Mouse (Mus musculus) bone marrow, adult 2 months (tissue): ENCODE measurements around the gene Esr2. TPM values are rescaled to one million over a fixed set of nuclear protein-coding genes. Genes with fewer than 3 reads are reported as not detected.

ENCODE experiments used
- H3K27ac ChIP-seq: fragments of 200-500 bp; 2 replicates; pipeline ENCODE4 v1.5.1; 2012; ENCODE audit warnings: low read depth, mild to moderate bottlenecking, control low read depth, inconsistent platforms, low read length; ENCODE audit not compliant: control insufficient read depth, poor library complexity, insufficient read depth
- H3K4me1 ChIP-seq: fragments of 200-500 bp; 2 replicates; pipeline ENCODE4 v1.6.1; 2011; ENCODE audit warnings: low read length; ENCODE audit not compliant: control insufficient read depth, insufficient read depth
- H3K4me3 ChIP-seq: fragments of 200-500 bp; replicated peaks from 2 replicates; pipeline ENCODE3; 2011; ENCODE audit warnings: mild to moderate bottlenecking, low read depth, low read length, control low read depth; ENCODE audit not compliant: control insufficient read depth
- CTCF ChIP-seq: fragments of 200-500 bp; IDR thresholded peaks from 2 replicates; pipeline ENCODE4 v1.5.1; 2011; ENCODE audit warnings: low read length, control low read depth; ENCODE audit not compliant: control insufficient read depth, insufficient read depth
- POLR2A ChIP-seq: fragments of 200-500 bp; IDR thresholded peaks from 2 replicates; pipeline ENCODE4 v1.6.1; 2011; ENCODE audit warnings: low read depth, mild to moderate bottlenecking, control low read depth, low read length, borderline replicate concordance; ENCODE audit not compliant: control insufficient read depth
- WGBS: fragments of 180-500 bp; shearing (Covaris S2); methylation state at CpG from one replicate; pipeline ENCODE4 v1.1.7; 2018; 5-methylcytosine and 5-hydroxymethylcytosine counted together
- polyA plus RNA-seq: library from polyadenylated mRNA; stranded (reverse); fragments of >200 nt; gene quantifications from 2 replicates; pipeline ENCODE4 v1.2.4, GENCODE M21; 2011; ENCODE audit warnings: low replicate concordance; ENCODE audit not compliant: missing spikeins, insufficient read depth, insufficient read length

Gene Esr2
- polyA plus RNA-seq, 1 experiment = not detected

GRCm38 (mm10) chr12:76085066-76085465 is 92.0 kb downstream of the Esr2 start:
- no peak overlapping the region for H3K27ac ChIP-seq
- no peak overlapping the region for H3K4me3 ChIP-seq
- no peaks in the 10 kb centered on the region for H3K4me1 ChIP-seq
- WGBS = 25% methylated on average over 9 of the region's 9 CpGs
- no peak for TF ChIP-seq CTCF
- no peak for TF ChIP-seq POLR2A

- no peak overlapping the region for H3K4me3 ChIP-seq
- 71% methylated on average over 22 of the region's 22 CpGs for WGBS
These were observed 95.4 kb downstream of the Esr2 start for GRCm38 (mm10) chr12:76081557-76082211.

GRCm38 (mm10) chr12:76080876-76081556 is 96.0 kb downstream of the Esr2 start:
- TF ChIP-seq POLR2A (no peak), CTCF (no peak)
- Histone ChIP-seq H3K4me1 (no peaks in the 10 kb centered on the region), H3K27ac (no peak overlapping the region), H3K4me3 (no peak overlapping the region)
- 75% methylated on average over 14 of the region's 14 CpGs for WGBS

More at GRCm38 (mm10) chr12:76081557-76082211, 95.4 kb downstream of the Esr2 start:
- Histone ChIP-seq H3K4me1 (no peaks in the 10 kb centered on the region), H3K27ac (no peak overlapping the region)
- TF ChIP-seq CTCF = no peak
- TF ChIP-seq POLR2A = no peak

DNA sequence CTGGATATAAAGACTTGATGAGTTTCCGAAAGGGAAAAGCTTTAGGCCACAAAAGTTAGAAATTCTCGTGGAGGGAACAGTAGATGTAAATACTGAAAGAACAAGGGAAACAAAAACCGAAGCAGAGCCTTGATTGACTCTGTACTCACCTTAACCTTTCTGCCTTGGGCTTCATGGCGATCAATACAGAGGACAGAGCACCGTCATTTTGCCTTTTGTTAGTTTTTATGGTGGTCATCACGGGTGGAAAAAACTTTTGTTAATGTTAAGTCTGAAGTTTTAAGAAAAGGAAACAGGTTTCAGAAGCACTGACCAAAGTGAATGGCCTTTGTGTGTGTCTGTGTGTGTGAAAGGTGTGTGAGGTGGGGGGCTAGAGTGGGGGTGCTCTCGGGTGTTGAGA is 103.1 kb downstream of the Esr2 start:
- WGBS = 77% methylated on average over 7 of the region's 7 CpGs
- Histone ChIP-seq H3K4me1 (no peaks in the 10 kb centered on the region), H3K4me3 (no peak overlapping the region), H3K27ac (no peak overlapping the region)
- no peak for TF ChIP-seq CTCF
- no peak for TF ChIP-seq POLR2A

- TF ChIP-seq POLR2A = no peak
- no peak for TF ChIP-seq CTCF
- Histone ChIP-seq H3K27ac (no peak overlapping the region), H3K4me3 (no peak overlapping the region), H3K4me1 (no peaks in the 10 kb centered on the region)
- WGBS = 68% methylated on average over 13 of the region's 13 CpGs
These were observed 103.8 kb downstream of the Esr2 start for GRCm38 (mm10) chr12:76073066-76073826.

- WGBS = 85% methylated on average over 19 of the region's 19 CpGs
- Histone ChIP-seq H3K4me1 (no peaks in the 10 kb centered on the region), H3K4me3 (no peak overlapping the region), H3K27ac (no peak overlapping the region)
- TF ChIP-seq CTCF (no peak), POLR2A (no peak)
These were observed 104.9 kb downstream of the Esr2 start for GRCm38 (mm10) chr12:76071935-76072849.

Other genes starting within 250 kb of the Esr2 start
- not detected in 2 replicates for gene Tex21, start 69.5 kb upstream of the Esr2 start, polyA plus RNA-seq
- gene Mthfd1, start 78.0 kb upstream of the Esr2 start, polyA plus RNA-seq = 26.1 and 31.5 TPM in 2 replicates
- gene Akap5, start 147.6 kb upstream of the Esr2 start, polyA plus RNA-seq = 1.2 and 4.3 TPM in 2 replicates
- 5.5 and 7.8 TPM in 2 replicates for gene Zbtb25, start 192.3 kb upstream of the Esr2 start, polyA plus RNA-seq
- 3.9 and 5.2 TPM in 2 replicates for gene Zbtb1, start 193.0 kb upstream of the Esr2 start, polyA plus RNA-seq
- 1.3 and 3.0 TPM in 2 replicates for gene Hspa2, start 226.9 kb upstream of the Esr2 start, polyA plus RNA-seq
- gene Ppp1r36, start 240.3 kb upstream of the Esr2 start, polyA plus RNA-seq = not detected in 2 replicates